Mouse (Mus musculus): ENCODE data around the gene Cenpb.

DNA sequence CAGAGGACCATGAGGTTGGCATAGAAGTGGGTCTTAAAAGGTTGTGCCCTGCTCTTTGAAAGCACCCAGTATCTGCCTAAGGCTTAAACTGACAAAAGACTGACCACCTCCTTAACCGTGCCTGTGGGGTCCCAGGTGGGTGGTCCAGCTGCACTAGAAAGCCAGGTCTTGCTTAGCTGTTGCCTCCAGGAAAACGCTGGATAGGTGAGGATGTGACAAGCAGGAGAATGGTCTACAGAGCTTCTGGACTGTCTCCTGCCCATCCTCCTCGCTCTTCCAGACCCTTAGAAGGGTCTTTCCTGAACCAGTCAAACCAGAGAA, 7.7 kb upstream of the Cenpb start:
- TF ChIP-seq POLR2A (IDR thresholded peaks at IDR 0.05; ENCODE audit: borderline replicate concordance, control insufficient read depth, low read depth, low read length) (no peak), CTCF (IDR thresholded peaks at IDR 0.05; ENCODE audit: control insufficient read depth, insufficient read depth, low read length) (no peak)

All from bone marrow, adult 2 months (tissue).